Mouse (Mus musculus) heart, postnatal 4 days (tissue): Measurements from ENCODE around the gene Eml1. TPM values are rescaled to one million over a fixed set of nuclear protein-coding genes. Genes with fewer than 3 reads are reported as not detected.
A peak's percentile ranks its signal among the peaks of the same experiment; 100 is the strongest.

Experiments used
- DNase-seq: peaks from one replicate; pipeline ENCODE4 v3.0.0; 2021
- total RNA-seq, 2 experiments: library from RNA; stranded (reverse); gene quantifications; 2 replicates each; pipeline ENCODE4 v1.2.3; 2021

The Eml1 gene
- total RNA-seq, 2 experiments from 2014 or later = 78.1 to 80.5 TPM

GRCm38 (mm10) chr12:108422858-108423631 is 52.3 kb downstream of the Eml1 start:
- peak; percentile 94 for DNase-seq

- no peak for DNase-seq
Measured at GRCm38 (mm10) chr12:108430964-108431363, 60.2 kb downstream of the Eml1 start.

- DNase-seq = no peak
Measured at GRCm38 (mm10) chr12:108431714-108432113, 61.0 kb downstream of the Eml1 start.

- no peak for DNase-seq
Measured at GRCm38 (mm10) chr12:108432578-108432977, 61.8 kb downstream of the Eml1 start.

GRCm38 (mm10) chr12:108433030-108433429 is 62.3 kb downstream of the Eml1 start:
- DNase-seq = no peak

GRCm38 (mm10) chr12:108433498-108433897 is 62.7 kb downstream of the Eml1 start:
- peak; percentile 53 for DNase-seq

- DNase-seq = no peak
Measured at GRCm38 (mm10) chr12:108435444-108436015, 64.8 kb downstream of the Eml1 start.

- peak; percentile 48 for DNase-seq
Measured at GRCm38 (mm10) chr12:108436029-108436923, 65.5 kb downstream of the Eml1 start.

- peak; percentile 27 for DNase-seq
Measured at GRCm38 (mm10) chr12:108437446-108437845, 66.7 kb downstream of the Eml1 start.

GRCm38 (mm10) chr12:108443271-108443670 is 72.5 kb downstream of the Eml1 start:
- no peak for DNase-seq

GRCm38 (mm10) chr12:108443708-108444107 is 73.0 kb downstream of the Eml1 start:
- DNase-seq = no peak

GRCm38 (mm10) chr12:108444166-108445115 is 73.7 kb downstream of the Eml1 start:
- DNase-seq = no peak

- DNase-seq = no peak
Measured at GRCm38 (mm10) chr12:108446721-108447120, 76.0 kb downstream of the Eml1 start.

- DNase-seq = no peak
Measured at GRCm38 (mm10) chr12:108448396-108448795, 77.6 kb downstream of the Eml1 start.

GRCm38 (mm10) chr12:108449935-108450334 is 79.2 kb downstream of the Eml1 start:
- no peak for DNase-seq

- DNase-seq = no peak
Measured at GRCm38 (mm10) chr12:108450546-108450945, 79.8 kb downstream of the Eml1 start.

- DNase-seq = no peak
Measured at GRCm38 (mm10) chr12:108452151-108452874, 81.6 kb downstream of the Eml1 start.

GRCm38 (mm10) chr12:108453561-108454044 is 82.8 kb downstream of the Eml1 start:
- no peak for DNase-seq

- DNase-seq = peak; percentile 36
Measured at GRCm38 (mm10) chr12:108455004-108455403, 84.2 kb downstream of the Eml1 start.

- DNase-seq = no peak
Measured at GRCm38 (mm10) chr12:108472898-108473297, 102.1 kb downstream of the Eml1 start.

GRCm38 (mm10) chr12:108474440-108474839 is 103.7 kb downstream of the Eml1 start:
- no peak for DNase-seq
